Mouse (Mus musculus) lung, embryonic 14.5 days (tissue): Measurements from ENCODE around the gene Gstm6. TPM values are rescaled to one million over a fixed set of nuclear protein-coding genes. Genes with fewer than 3 reads are reported as not detected.

Source experiments
- ATAC-seq: fragments of 200-750 bp; cut with Nextera tagmentation; 2 replicates; pipeline ENCODE4 v1.8.0; 2017; ENCODE audit warnings: mild to moderate bottlenecking, moderate TSS enrichment, moderate library complexity; ENCODE audit not compliant: insufficient read depth
- DNase-seq: peaks from one replicate; pipeline ENCODE4 v3.0.0-alpha.2; 2015
- H3K27ac ChIP-seq: fragments of 300-500 bp; sonication (generic); 2 replicates; pipeline ENCODE4 v1.5.1; 2014; ENCODE audit warnings: low read depth, mild to moderate bottlenecking, moderate library complexity
- H3K27me3 ChIP-seq: fragments of 300-500 bp; sonication (generic); 2 replicates; pipeline ENCODE4 v1.6.1; 2014; ENCODE audit warnings: low read length, control low read depth; ENCODE audit not compliant: insufficient read depth
- H3K36me3 ChIP-seq: fragments of 300-500 bp; sonication (generic); 2 replicates; pipeline ENCODE4 v1.6.1; 2014; ENCODE audit warnings: control low read depth; ENCODE audit not compliant: insufficient read depth
- H3K4me1 ChIP-seq: fragments of 300-500 bp; sonication (generic); 2 replicates; pipeline ENCODE4 v1.6.1; 2014; ENCODE audit warnings: antibody characterized with exemption, control low read depth; ENCODE audit not compliant: insufficient read depth
- H3K4me2 ChIP-seq: fragments of 300-500 bp; sonication (generic); 2 replicates; pipeline ENCODE4 v1.6.1; 2014; ENCODE audit warnings: mild to moderate bottlenecking
- H3K4me3 ChIP-seq: fragments of 300-500 bp; sonication (generic); 2 replicates; pipeline ENCODE4 v1.5.1; 2014; ENCODE audit warnings: low read depth, low read length
- H3K9ac ChIP-seq: fragments of 300-500 bp; sonication (generic); 2 replicates; pipeline ENCODE4 v1.6.1; 2014
- H3K9me3 ChIP-seq: fragments of 300-500 bp; sonication (generic); 2 replicates; pipeline ENCODE4 v1.6.1; 2016; ENCODE audit warnings: low read depth, low read length, control low read depth
- CTCF ChIP-seq: IDR thresholded peaks from 2 replicates; pipeline ENCODE4 v1.5.1; 2016; ENCODE audit warnings: antibody characterized with exemption, low read depth
- WGBS: fragments of 180-500 bp; shearing (Covaris S2); extraction: QIAGEN DNeasy Blood & Tissue Kit; methylation state at CpG from one replicate; pipeline ENCODE4 v1.1.7; 2014; 5-methylcytosine and 5-hydroxymethylcytosine counted together
- polyA plus RNA-seq: library from polyadenylated mRNA; unstranded; fragments of >200 nt; fragmentation: Nextera tagmentation; extraction: Ambion mirVana; gene quantifications from 2 replicates; pipeline ENCODE4 v1.2.1, GENCODE M21; 2014

The Gstm6 gene
- polyA plus RNA-seq, 1 experiment from 2014 or later: 2.2 TPM

- no peak overlapping the region for H3K4me3 ChIP-seq
- H3K36me3 ChIP-seq: no peaks in the 10 kb centered on the region
- H3K27ac ChIP-seq: no peak overlapping the region
- H3K4me2 ChIP-seq: no peak overlapping the region
- TF ChIP-seq CTCF: no peak
- ATAC-seq (no peak), DNase-seq (no peak)
- H3K9me3 ChIP-seq: no peaks in the 10 kb centered on the region
- no peaks in the 10 kb centered on the region for H3K27me3 ChIP-seq
- H3K4me1 ChIP-seq: no peaks in the 10 kb centered on the region
- 79% methylated on average over 4 of the region's 4 CpGs for WGBS
- H3K9ac ChIP-seq: no peak overlapping the region
These were observed 2.3 kb downstream of the Gstm6 start for GRCm38 (mm10) chr3:107941261-107941660.

DNA sequence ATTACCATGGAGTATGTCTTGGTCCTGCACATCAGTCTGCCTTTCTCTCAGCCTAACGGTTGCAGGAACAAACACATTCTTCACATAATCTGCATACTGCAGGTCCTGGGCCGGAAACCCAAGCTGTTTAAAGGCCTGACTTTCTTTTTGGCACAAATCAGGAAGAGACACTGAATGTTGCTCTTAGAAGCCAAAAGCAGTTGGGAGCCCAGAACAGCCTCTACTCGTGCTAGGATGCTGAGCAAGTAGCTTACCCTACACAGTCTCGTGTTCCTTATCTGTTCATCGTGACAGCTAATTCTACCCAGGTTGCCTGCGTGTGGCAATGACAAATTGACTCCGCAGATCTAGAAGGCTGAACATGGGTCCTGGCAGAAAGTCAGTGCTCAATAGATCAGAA is 3.0 kb downstream of the Gstm6 start:
- WGBS: 46% methylated on average over 7 of the region's 7 CpGs
- H3K4me3 ChIP-seq: no peak overlapping the region
- H3K9ac ChIP-seq: no peak overlapping the region
- DNase-seq (no peak), ATAC-seq (no peak)
- no peak overlapping the region for H3K4me2 ChIP-seq
- no peak overlapping the region for H3K27ac ChIP-seq
- TF ChIP-seq CTCF: no peak
- H3K27me3 ChIP-seq: no peaks in the 10 kb centered on the region
- no peaks in the 10 kb centered on the region for H3K36me3 ChIP-seq
- no peaks in the 10 kb centered on the region for H3K9me3 ChIP-seq
- no peaks in the 10 kb centered on the region for H3K4me1 ChIP-seq

GRCm38 (mm10) chr3:107939830-107940229 is 3.7 kb downstream of the Gstm6 start:
- no peak overlapping the region for H3K4me2 ChIP-seq
- H3K27ac ChIP-seq: no peak overlapping the region
- H3K4me1 ChIP-seq: no peaks in the 10 kb centered on the region
- TF ChIP-seq CTCF: no peak
- no peak for DNase-seq
- H3K9me3 ChIP-seq: no peaks in the 10 kb centered on the region
- H3K36me3 ChIP-seq: no peaks in the 10 kb centered on the region
- H3K4me3 ChIP-seq: no peak overlapping the region
- WGBS: 61% methylated on average over 4 of the region's 4 CpGs
- peak; percentile 28; the same call in 1 of the 2 replicates for ATAC-seq
- H3K9ac ChIP-seq: no peak overlapping the region
- H3K27me3 ChIP-seq: no peaks in the 10 kb centered on the region

- H3K9me3 ChIP-seq: no peaks in the 10 kb centered on the region
- peak; percentile 76 for DNase-seq
- 34% methylated on average over 3 of the region's 3 CpGs for WGBS
- H3K27me3 ChIP-seq: no peaks in the 10 kb centered on the region
- no peaks in the 10 kb centered on the region for H3K4me1 ChIP-seq
- H3K36me3 ChIP-seq: no peaks in the 10 kb centered on the region
- TF ChIP-seq CTCF: peak; percentile 88
- H3K9ac ChIP-seq: no peak overlapping the region
- no peak overlapping the region for H3K27ac ChIP-seq
- peak; percentile 53; the same call in 1 of the 2 replicates for ATAC-seq
- H3K4me2 ChIP-seq: no peak overlapping the region
- no peak overlapping the region for H3K4me3 ChIP-seq
These were observed 4.1 kb downstream of the Gstm6 start for GRCm38 (mm10) chr3:107939403-107939802.

- Histone ChIP-seq H3K4me2 (no peak overlapping the region), H3K9me3 (no peaks in the 10 kb centered on the region), H3K4me1 (no peaks in the 10 kb centered on the region), H3K36me3 (no peaks in the 10 kb centered on the region), H3K9ac (no peak overlapping the region), H3K27me3 (no peaks in the 10 kb centered on the region), H3K4me3 (no peak overlapping the region), H3K27ac (no peak overlapping the region)
- ATAC-seq (no peak), DNase-seq (no peak)
- 46% methylated on average over 3 of the region's 3 CpGs for WGBS
- no peak for TF ChIP-seq CTCF
These were observed 7.7 kb downstream of the Gstm6 start for GRCm38 (mm10) chr3:107935888-107936287.

DNA sequence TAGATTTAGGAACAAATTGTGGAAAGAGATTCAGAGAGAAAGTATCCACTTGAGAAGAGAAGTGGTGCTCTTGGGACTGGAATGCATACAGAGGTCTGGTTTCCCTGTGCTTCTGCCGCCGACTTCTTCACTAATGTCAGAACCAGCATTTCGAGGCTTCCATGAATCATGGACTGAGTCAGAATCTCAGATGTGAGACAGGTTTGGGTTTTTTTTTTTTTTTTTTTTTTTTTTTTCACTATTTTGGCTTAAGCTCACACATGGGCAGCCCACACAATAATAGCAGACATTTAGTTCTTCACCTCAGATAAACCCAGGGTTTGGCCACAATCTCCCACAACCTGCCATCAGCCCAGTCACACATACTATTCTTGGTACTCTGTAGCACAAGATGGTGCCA is 8.3 kb downstream of the Gstm6 start:
- no peak for ATAC-seq
- WGBS: 66% methylated on average over 3 of the region's 3 CpGs
- H3K9ac ChIP-seq: no peak overlapping the region

GRCm38 (mm10) chr3:107932128-107932527 is 11.4 kb downstream of the Gstm6 start:
- H3K4me3 ChIP-seq: no peak overlapping the region
- no peak overlapping the region for H3K9ac ChIP-seq
- DNase-seq: no peak
- H3K4me1 ChIP-seq: no peaks in the 10 kb centered on the region
- no peaks in the 10 kb centered on the region for H3K9me3 ChIP-seq
- WGBS: 62% methylated on average over 6 of the region's 6 CpGs
- H3K36me3 ChIP-seq: no peaks in the 10 kb centered on the region
- ATAC-seq: no peak
- no peak for TF ChIP-seq CTCF
- no peak overlapping the region for H3K27ac ChIP-seq
- H3K4me2 ChIP-seq: no peak overlapping the region
- no peaks in the 10 kb centered on the region for H3K27me3 ChIP-seq

More for the DNA sequence above, 8.3 kb downstream of the Gstm6 start:
- H3K4me1 ChIP-seq: no peaks in the 10 kb centered on the region
- H3K36me3 ChIP-seq: no peaks in the 10 kb centered on the region
- no peaks in the 10 kb centered on the region for H3K27me3 ChIP-seq
- H3K27ac ChIP-seq: no peak overlapping the region
- no peaks in the 10 kb centered on the region for H3K9me3 ChIP-seq
- no peak for TF ChIP-seq CTCF
- H3K4me3 ChIP-seq: no peak overlapping the region
- DNase-seq: no peak
- H3K4me2 ChIP-seq: no peak overlapping the region

GRCm38 (mm10) chr3:107931670-107932069 is 11.9 kb downstream of the Gstm6 start, which contains the start of gene Gstm7:
Gene Gstm7, minus strand, starts transcription at chr3:107931817.
- H3K4me2 ChIP-seq: peak within 1 kb of the TSS; percentile 58
- no peaks in the 10 kb centered on the region for H3K9me3 ChIP-seq
- ATAC-seq (peak; percentile 97), DNase-seq (peak; percentile 99)
- H3K9ac ChIP-seq: no peak within 1 kb of the TSS
- peak within 1 kb of the TSS; percentile 16 for H3K4me3 ChIP-seq
- peak within 1 kb of the TSS; percentile 56 for H3K27ac ChIP-seq
- no peaks in the 10 kb centered on the region for H3K36me3 ChIP-seq
- WGBS: 4% methylated on average over 10 of the region's 10 CpGs
- H3K4me1 ChIP-seq: no peaks in the 10 kb centered on the region
- H3K27me3 ChIP-seq: no peaks in the 10 kb centered on the region
- peak; percentile 44; the same call in 1 of the 2 replicates for TF ChIP-seq CTCF
